Mouse (Mus musculus) forebrain, embryonic 15.5 days (tissue): ENCODE measurements around the gene Mfsd11. TPM values are rescaled to one million over a fixed set of nuclear protein-coding genes. Genes with fewer than 3 reads are reported as not detected.

Experiments used
- ATAC-seq: fragments of 200-750 bp; cut with Nextera tagmentation; replicated peaks from 2 replicates; pipeline ENCODE4 v1.8.0; 2017; ENCODE audit warnings: mild to moderate bottlenecking, moderate TSS enrichment, moderate library complexity
- H3K27ac ChIP-seq: fragments of 300-500 bp; sonication (generic); replicated peaks from 2 replicates; pipeline ENCODE4 v1.5.1; 2015; ENCODE audit warnings: mild to moderate bottlenecking, inconsistent platforms
- H3K27me3 ChIP-seq: fragments of 300-500 bp; sonication (generic); 2 replicates; pipeline ENCODE4 v1.6.1; 2015; ENCODE audit warnings: inconsistent platforms
- H3K36me3 ChIP-seq: fragments of 300-500 bp; sonication (generic); 2 replicates; pipeline ENCODE4 v1.6.1; 2015; ENCODE audit warnings: mild to moderate bottlenecking, inconsistent platforms
- H3K4me1 ChIP-seq: fragments of 300-500 bp; sonication (generic); 2 replicates; pipeline ENCODE4 v1.6.1; 2015; ENCODE audit warnings: inconsistent platforms
- H3K4me2 ChIP-seq: fragments of 300-500 bp; sonication (generic); replicated peaks from 2 replicates; pipeline ENCODE4 v1.6.1; 2015; ENCODE audit warnings: mild to moderate bottlenecking, inconsistent platforms
- H3K4me3 ChIP-seq: fragments of 300-500 bp; sonication (generic); 2 replicates; pipeline ENCODE4 v1.5.1; 2015; ENCODE audit warnings: mild to moderate bottlenecking, inconsistent platforms
- H3K9ac ChIP-seq: fragments of 300-500 bp; sonication (generic); replicated peaks from 2 replicates; pipeline ENCODE4 v1.6.1; 2015; ENCODE audit warnings: mild to moderate bottlenecking, inconsistent platforms
- H3K9me3 ChIP-seq: fragments of 300-500 bp; sonication (generic); 2 replicates; pipeline ENCODE4 v1.6.1; 2016; ENCODE audit warnings: inconsistent platforms
- WGBS: fragments of 180-500 bp; shearing (Covaris S2); methylation state at CpG from one replicate; pipeline ENCODE4 v1.1.7; 2015; ENCODE audit warnings: mixed read lengths; 5-methylcytosine and 5-hydroxymethylcytosine counted together
- polyA plus RNA-seq: library from polyadenylated mRNA; unstranded; fragments of >200 nt; fragmentation: Nextera tagmentation; extraction: Ambion mirVana; gene quantifications from 2 replicates; pipeline ENCODE4 v1.2.1, GENCODE M21; 2015

Gene Mfsd11
- polyA plus RNA-seq, result 49.8 and 54.9 TPM in 2 replicates

DNA sequence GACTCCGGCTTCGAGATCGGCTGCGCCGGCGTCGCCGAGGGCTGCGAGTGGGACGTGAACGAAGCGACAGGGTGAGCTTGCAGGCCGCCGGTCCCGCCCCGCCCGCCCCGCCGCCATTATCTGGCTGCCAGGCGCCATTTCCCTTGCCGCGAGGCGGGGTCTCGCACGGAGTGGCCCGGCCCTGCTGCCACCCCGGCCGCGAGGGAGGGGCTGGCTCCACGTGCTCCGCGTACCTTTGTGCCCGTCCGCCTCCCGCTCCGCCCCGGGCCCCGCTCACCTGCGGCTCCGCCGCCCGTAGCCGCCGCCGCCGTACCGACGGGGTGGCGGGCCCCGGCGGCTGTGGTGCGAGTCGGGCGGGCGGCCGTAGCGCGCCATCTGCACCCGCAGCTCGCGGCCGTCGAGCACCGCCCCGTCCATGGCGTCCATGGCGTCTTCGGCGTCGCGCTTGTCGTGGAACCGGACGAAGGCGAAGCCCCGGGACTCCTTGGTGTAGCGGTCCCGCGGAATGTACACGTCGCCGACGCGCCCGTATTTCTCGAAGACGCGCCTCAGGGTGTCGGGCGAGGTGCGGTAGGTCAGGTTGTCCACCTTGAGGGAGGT lies at the start of gene Mfsd11:
TSS of gene Mfsd11 (plus strand) at position 150 of the 600 bp plus-strand sequence.
- ATAC-seq, result peak; percentile 62
- Histone ChIP-seq H3K4me1 (peaks cover 47% of the 10 kb centered on the region), H3K4me2 (peak within 1 kb of the TSS; percentile 84), H3K36me3 (peaks cover 30% of the 10 kb centered on the region), H3K27ac (peak within 1 kb of the TSS; percentile 99), H3K9me3 (no peaks in the 10 kb centered on the region), H3K4me3 (peak within 1 kb of the TSS; percentile 90), H3K27me3 (no peaks in the 10 kb centered on the region), H3K9ac (peak within 1 kb of the TSS; percentile 84)
- under 1% methylated on average over 84 of the region's 91 CpGs for WGBS

GRCm38 (mm10) chr11:116802709-116803108 lies 49.5 kb upstream of the Mfsd11 start:
- no peak overlapping the region for H3K9ac ChIP-seq
- H3K4me3 ChIP-seq, result no peak overlapping the region
- no peak overlapping the region for H3K27ac ChIP-seq
- no peaks in the 10 kb centered on the region for H3K27me3 ChIP-seq
- H3K4me1 ChIP-seq, result peaks cover 11% of the 10 kb centered on the region
- H3K4me2 ChIP-seq, result no peak overlapping the region
- H3K36me3 ChIP-seq, result no peaks in the 10 kb centered on the region
- 93% methylated on average over 5 of the region's 5 CpGs for WGBS
- no peaks in the 10 kb centered on the region for H3K9me3 ChIP-seq
- no peak for ATAC-seq

DNA sequence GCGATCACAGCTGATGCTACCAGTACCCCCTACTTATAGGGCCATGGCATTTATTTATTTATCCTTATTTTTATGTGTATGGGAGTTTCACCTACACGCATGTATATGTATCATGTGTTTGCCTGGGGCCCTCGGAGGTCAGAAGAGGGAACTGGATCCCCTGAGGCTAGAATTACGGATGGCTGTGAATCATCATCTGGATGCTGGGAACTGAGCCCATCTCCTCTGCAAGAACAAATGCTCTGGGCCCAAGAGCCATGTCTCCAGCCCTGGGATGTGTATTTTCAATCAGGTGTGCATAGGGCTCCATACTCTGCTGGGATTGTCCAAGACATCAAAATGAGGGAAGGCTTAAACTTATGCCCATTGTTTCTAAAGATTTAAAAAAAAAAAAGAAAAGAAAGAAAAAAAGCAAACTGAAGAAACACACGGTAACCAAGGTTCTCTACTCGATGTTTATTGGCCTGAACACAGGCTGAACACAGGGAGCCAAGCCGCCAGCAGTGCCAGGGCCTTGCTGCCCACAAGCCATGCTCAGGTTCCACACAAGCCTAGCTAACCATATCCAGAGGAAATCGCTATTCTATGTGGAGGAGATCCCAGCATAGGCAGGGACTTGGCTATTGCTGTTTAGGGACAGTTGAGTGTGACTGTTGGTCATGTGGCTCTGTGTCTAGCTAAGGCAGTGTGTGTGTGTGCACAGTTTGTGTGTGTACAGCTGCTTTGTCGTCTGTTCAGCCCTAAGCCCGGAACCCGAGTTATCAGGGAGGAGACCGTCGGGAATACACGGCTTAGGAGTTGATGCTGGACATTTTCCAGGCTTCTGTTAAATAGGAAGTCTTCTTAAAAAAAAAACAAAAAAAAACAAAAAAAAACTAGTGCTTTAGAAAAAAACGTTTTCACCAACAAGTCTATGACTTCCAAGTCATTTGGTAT lies 45.8 kb upstream of the Mfsd11 start:
- H3K4me1 ChIP-seq, result peaks cover 28% of the 10 kb centered on the region
- H3K4me3 ChIP-seq, result no peak overlapping the region
- 70% methylated on average over 15 of the region's 15 CpGs for WGBS
- no peak overlapping the region for H3K9ac ChIP-seq
- no peak for ATAC-seq
- H3K27me3 ChIP-seq, result no peaks in the 10 kb centered on the region
- 0 out of 2 replicates have a peak overlapping the region, but pooled peaks have one; percentile 43 for H3K27ac ChIP-seq
- no peaks in the 10 kb centered on the region for H3K9me3 ChIP-seq
- H3K36me3 ChIP-seq, result no peaks in the 10 kb centered on the region
- no peak overlapping the region for H3K4me2 ChIP-seq

GRCm38 (mm10) chr11:116807116-116807515 lies 45.1 kb upstream of the Mfsd11 start:
- WGBS, result 48% methylated on average over 7 of the region's 7 CpGs
- ATAC-seq, result no peak

GRCm38 (mm10) chr11:116807526-116807925 lies 44.7 kb upstream of the Mfsd11 start:
- Histone ChIP-seq H3K27ac (peak overlapping the region; percentile 39), H3K27me3 (no peaks in the 10 kb centered on the region)
- 49% methylated on average over 3 of the region's 3 CpGs for WGBS

More at GRCm38 (mm10) chr11:116807116-116807515, 45.1 kb upstream of the Mfsd11 start:
- H3K4me3 ChIP-seq, result no peak overlapping the region
- no peak overlapping the region; the same call in 1 of the 2 replicates for H3K27ac ChIP-seq
- no peaks in the 10 kb centered on the region for H3K36me3 ChIP-seq
- no peak overlapping the region for H3K9ac ChIP-seq
- no peak overlapping the region for H3K4me2 ChIP-seq
- H3K9me3 ChIP-seq, result no peaks in the 10 kb centered on the region
- H3K27me3 ChIP-seq, result no peaks in the 10 kb centered on the region
- peaks cover 34% of the 10 kb centered on the region for H3K4me1 ChIP-seq

GRCm38 (mm10) chr11:116807938-116808606 lies 44.2 kb upstream of the Mfsd11 start:
- Histone ChIP-seq H3K9ac (no peak overlapping the region), H3K4me2 (no peak overlapping the region), H3K36me3 (no peaks in the 10 kb centered on the region), H3K27me3 (no peaks in the 10 kb centered on the region), H3K4me3 (no peak overlapping the region), H3K4me1 (peaks cover 43% of the 10 kb centered on the region), H3K9me3 (no peaks in the 10 kb centered on the region), H3K27ac (peak overlapping the region; percentile 39)
- no peak for ATAC-seq
- 20% methylated on average over 7 of the region's 7 CpGs for WGBS

More at GRCm38 (mm10) chr11:116807526-116807925, 44.7 kb upstream of the Mfsd11 start:
- ATAC-seq, result no peak
- H3K4me2 ChIP-seq, result no peak overlapping the region
- no peaks in the 10 kb centered on the region for H3K9me3 ChIP-seq
- H3K9ac ChIP-seq, result no peak overlapping the region
- H3K36me3 ChIP-seq, result no peaks in the 10 kb centered on the region
- peaks cover 38% of the 10 kb centered on the region for H3K4me1 ChIP-seq
- H3K4me3 ChIP-seq, result no peak overlapping the region

- 71% methylated on average over 11 of the region's 11 CpGs for WGBS
- H3K36me3 ChIP-seq, result no peaks in the 10 kb centered on the region
- H3K4me2 ChIP-seq, result no peak overlapping the region
- no peak overlapping the region for H3K9ac ChIP-seq
- H3K27ac ChIP-seq, result no peak overlapping the region
- H3K4me1 ChIP-seq, result peaks cover 51% of the 10 kb centered on the region
- no peak for ATAC-seq
- H3K9me3 ChIP-seq, result no peaks in the 10 kb centered on the region
- no peaks in the 10 kb centered on the region for H3K27me3 ChIP-seq
- H3K4me3 ChIP-seq, result no peak overlapping the region
Observed at GRCm38 (mm10) chr11:116808811-116809395, 43.3 kb upstream of the Mfsd11 start.

DNA sequence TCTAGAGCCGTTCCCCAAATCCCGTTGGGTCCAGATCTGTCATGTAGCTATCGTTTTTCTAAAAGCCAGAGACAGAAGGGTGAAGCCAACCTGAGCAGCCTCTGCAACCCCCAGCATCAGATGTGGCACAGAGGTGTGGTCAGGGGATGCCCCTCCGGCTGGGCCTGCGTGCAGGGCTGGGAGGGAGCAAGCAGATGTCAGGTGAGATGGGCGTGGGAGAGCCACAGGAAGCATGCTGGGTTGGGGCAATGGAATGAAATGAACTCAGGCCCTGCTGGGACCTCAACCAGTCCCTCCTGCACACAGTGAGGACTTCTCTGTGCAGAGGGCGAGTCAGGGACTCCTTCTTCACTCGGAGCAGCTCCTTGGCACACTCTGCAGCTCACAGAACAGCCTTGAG lies 42.7 kb upstream of the Mfsd11 start:
- Histone ChIP-seq H3K27ac (no peak overlapping the region), H3K9ac (no peak overlapping the region), H3K27me3 (no peaks in the 10 kb centered on the region), H3K9me3 (no peaks in the 10 kb centered on the region), H3K4me2 (no peak overlapping the region), H3K36me3 (no peaks in the 10 kb centered on the region), H3K4me3 (no peak overlapping the region), H3K4me1 (peaks cover 58% of the 10 kb centered on the region)
- no peak for ATAC-seq
- WGBS, result 82% methylated on average over 8 of the region's 8 CpGs

DNA sequence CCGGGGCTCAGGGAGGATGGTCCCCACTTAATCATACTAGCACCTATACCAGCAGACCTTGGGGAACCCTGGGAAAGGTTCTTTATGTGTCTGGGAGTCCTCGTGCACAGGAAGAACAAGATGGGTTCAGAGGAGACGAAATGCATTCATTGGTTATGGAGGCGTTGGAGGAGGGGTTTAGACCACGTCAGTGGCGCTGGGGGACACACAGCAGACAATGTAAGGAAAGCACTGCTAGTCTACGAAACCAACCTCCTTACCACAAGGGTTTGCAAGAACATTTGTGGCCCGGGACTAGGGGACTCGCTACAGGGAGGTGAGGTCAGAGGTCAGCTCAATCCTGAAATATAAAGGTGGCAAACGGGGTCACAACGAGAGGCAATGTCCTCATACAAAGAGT lies 41.7 kb upstream of the Mfsd11 start:
- Histone ChIP-seq H3K27me3 (no peaks in the 10 kb centered on the region), H3K4me2 (peak overlapping the region; percentile 69), H3K36me3 (no peaks in the 10 kb centered on the region), H3K4me1 (peaks cover 66% of the 10 kb centered on the region), H3K27ac (peak overlapping the region; percentile 93), H3K9ac (peak overlapping the region; percentile 52; the same call in 1 of the 2 replicates), H3K9me3 (no peaks in the 10 kb centered on the region), H3K4me3 (peak overlapping the region; percentile 41; the same call in 1 of the 2 replicates)
- peak; percentile 20; the same call in 1 of the 2 replicates for ATAC-seq
- WGBS, result 45% methylated on average over 11 of the region's 11 CpGs

- Histone ChIP-seq H3K4me3 (peak overlapping the region; percentile 41), H3K36me3 (no peaks in the 10 kb centered on the region), H3K27ac (peak overlapping the region; percentile 93), H3K27me3 (no peaks in the 10 kb centered on the region), H3K4me1 (peaks cover 66% of the 10 kb centered on the region), H3K9me3 (no peaks in the 10 kb centered on the region), H3K9ac (peak overlapping the region; percentile 52), H3K4me2 (peak overlapping the region; percentile 69)
- 4% methylated on average over 29 of the region's 32 CpGs for WGBS
- ATAC-seq, result peak; percentile 95
Observed at GRCm38 (mm10) chr11:116810983-116811901, 41.0 kb upstream of the Mfsd11 start.
